Mouse (Mus musculus) neural tube, embryonic 12.5 days (tissue): ENCODE data around the gene Clk2. TPM values are rescaled to one million over a fixed set of nuclear protein-coding genes. Genes with fewer than 3 reads are reported as not detected.
"Not testable (repeated sequence)": the region's sequence is repeated elsewhere in the genome, so short reads cannot be mapped to it uniquely, and the experiment has no call there.

ENCODE experiments used
- ATAC-seq: fragments of 200-750 bp; cut with Nextera tagmentation; 2 replicates; pipeline ENCODE4 v1.8.0; 2017; ENCODE audit warnings: low read depth, mild to moderate bottlenecking, moderate TSS enrichment, moderate library complexity; ENCODE audit not compliant: low FRiP score
- H3K27ac ChIP-seq: fragments of 300-500 bp; sonication (generic); 2 replicates; pipeline ENCODE4 v1.5.1; 2016
- H3K27me3 ChIP-seq: fragments of 300-500 bp; sonication (generic); replicated peaks from 2 replicates; pipeline ENCODE4 v1.6.1; 2016; ENCODE audit warnings: mild to moderate bottlenecking
- H3K36me3 ChIP-seq: fragments of 300-500 bp; sonication (generic); 2 replicates; pipeline ENCODE4 v1.6.1; 2016; ENCODE audit warnings: mild to moderate bottlenecking
- H3K4me1 ChIP-seq: fragments of 300-500 bp; sonication (generic); 2 replicates; pipeline ENCODE4 v1.6.1; 2016
- H3K4me2 ChIP-seq: fragments of 300-500 bp; sonication (generic); replicated peaks from 2 replicates; pipeline ENCODE4 v1.6.1; 2016; ENCODE audit warnings: mild to moderate bottlenecking
- H3K4me3 ChIP-seq: fragments of 300-500 bp; sonication (generic); 2 replicates; pipeline ENCODE4 v1.5.1; 2016
- H3K9ac ChIP-seq: fragments of 300-500 bp; sonication (generic); 2 replicates; pipeline ENCODE4 v1.6.1; 2016; ENCODE audit warnings: mild to moderate bottlenecking
- H3K9me3 ChIP-seq: fragments of 300-500 bp; sonication (generic); 2 replicates; pipeline ENCODE4 v1.6.1; 2016; ENCODE audit warnings: mild to moderate bottlenecking
- WGBS: fragments of 180-500 bp; shearing (Covaris S2); methylation state at CpG from one replicate; pipeline ENCODE4 v1.1.7; 2016; 5-methylcytosine and 5-hydroxymethylcytosine counted together
- polyA plus RNA-seq: library from polyadenylated mRNA; unstranded; fragments of >200 nt; fragmentation: Nextera tagmentation; extraction: Ambion mirVana; gene quantifications from 2 replicates; pipeline ENCODE4 v1.2.1, GENCODE M21; 2016

Clk2 gene
- polyA plus RNA-seq, 1 experiment from 2014 or later: 43.0 TPM

DNA sequence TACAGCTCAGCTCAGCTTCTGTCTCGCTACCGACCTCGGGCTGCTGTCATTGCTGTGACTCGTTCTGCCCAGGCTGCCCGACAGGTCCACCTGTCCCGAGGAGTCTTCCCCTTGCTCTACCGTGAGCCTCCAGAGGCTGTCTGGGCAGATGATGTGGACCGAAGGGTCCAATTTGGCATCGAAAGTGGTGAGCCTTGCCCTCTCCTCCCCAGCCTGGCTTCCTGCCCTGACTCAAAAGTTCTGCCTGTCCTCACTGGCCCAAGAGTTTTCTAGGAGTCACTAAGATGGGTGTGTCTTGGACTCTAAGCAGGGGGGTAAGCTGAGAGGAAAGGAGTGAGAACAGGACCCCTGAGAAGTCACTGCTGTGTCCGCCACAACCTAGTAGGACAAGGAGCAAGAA is 19.8 kb upstream of the Clk2 start:
- peaks cover 14% of the 10 kb centered on the region for H3K4me1 ChIP-seq
- no peaks in the 10 kb centered on the region for H3K36me3 ChIP-seq
- ATAC-seq: no peak
- no peak overlapping the region for H3K4me3 ChIP-seq
- no peak overlapping the region for H3K4me2 ChIP-seq
- H3K9me3 ChIP-seq: no peaks in the 10 kb centered on the region
- peaks cover 28% of the 10 kb centered on the region for H3K27me3 ChIP-seq
- H3K27ac ChIP-seq: no peak overlapping the region
- 88% methylated on average over 10 of the region's 10 CpGs for WGBS
- no peak overlapping the region for H3K9ac ChIP-seq

DNA sequence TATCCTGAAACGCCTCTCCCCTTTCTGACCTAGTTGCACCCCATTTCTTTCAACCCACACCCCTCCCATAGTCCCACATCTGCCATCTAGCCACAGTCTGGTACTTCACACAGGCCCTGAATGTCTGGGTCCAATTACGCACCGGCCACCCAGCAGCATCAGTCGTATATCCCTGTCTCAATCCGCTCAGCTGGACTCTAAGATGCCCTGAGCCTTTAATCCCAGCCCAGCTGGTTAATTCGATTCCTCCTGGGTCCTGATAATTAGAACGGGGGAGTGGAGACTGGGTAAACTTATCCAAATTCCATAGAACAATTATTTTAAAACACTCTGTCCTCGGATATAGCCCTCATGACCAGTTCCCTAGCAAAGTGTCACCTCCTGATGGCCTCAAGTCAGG is 19.0 kb upstream of the Clk2 start:
- H3K9me3 ChIP-seq: no peaks in the 10 kb centered on the region
- 61% methylated on average over 8 of the region's 8 CpGs for WGBS
- H3K4me3 ChIP-seq: no peak overlapping the region
- no peak overlapping the region for H3K27ac ChIP-seq
- no peak overlapping the region for H3K9ac ChIP-seq
- peaks cover 3% of the 10 kb centered on the region; the same call in 1 of the 2 replicates for H3K36me3 ChIP-seq
- peaks cover 14% of the 10 kb centered on the region for H3K4me1 ChIP-seq
- no peak for ATAC-seq
- peaks cover 33% of the 10 kb centered on the region for H3K27me3 ChIP-seq
- no peak overlapping the region for H3K4me2 ChIP-seq

DNA sequence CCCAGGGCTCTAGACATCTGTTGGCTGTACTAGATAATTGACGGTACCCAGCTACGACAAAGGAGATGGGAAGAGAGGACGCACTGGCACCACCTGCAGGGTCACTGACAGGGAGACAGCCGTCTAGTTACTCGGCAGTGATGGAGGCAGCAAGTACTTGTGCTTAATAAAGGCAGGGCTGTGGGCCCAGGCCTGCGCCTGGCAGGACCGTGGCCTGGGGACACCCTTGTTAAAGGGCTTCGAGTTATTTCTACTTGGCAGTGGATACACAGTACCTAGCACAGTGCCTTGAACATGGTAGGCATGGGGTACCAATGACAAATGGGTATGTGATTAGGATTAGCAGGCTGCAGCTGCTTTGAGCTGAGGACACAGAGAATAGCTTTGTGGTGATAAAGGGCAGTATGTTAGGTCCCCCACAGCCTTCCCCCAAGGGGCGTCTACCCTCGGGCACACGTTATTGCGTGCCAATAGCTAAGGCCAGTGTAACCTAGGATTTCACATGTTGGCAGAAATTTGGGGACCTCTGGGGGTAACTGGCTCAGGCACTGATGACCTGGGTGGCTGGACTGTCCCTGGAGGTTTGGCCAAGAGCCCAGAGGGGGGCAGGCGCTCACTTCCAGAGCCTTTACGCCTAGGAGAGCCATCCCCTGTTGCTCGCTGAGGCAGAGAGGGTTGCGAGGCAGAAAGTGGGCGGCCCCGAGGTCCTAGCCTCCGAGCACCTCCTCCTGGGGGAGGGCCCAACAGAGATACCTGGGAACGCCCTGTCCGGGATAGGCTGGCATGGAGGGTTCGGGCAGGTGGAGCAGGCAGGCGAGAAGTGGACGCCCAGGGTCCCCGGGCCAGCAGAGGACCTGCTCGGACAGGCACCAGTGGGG is 17.3 kb upstream of the Clk2 start:
- WGBS: 20% methylated on average over 26 of the region's 26 CpGs
- no peak overlapping the region for H3K9ac ChIP-seq

DNA sequence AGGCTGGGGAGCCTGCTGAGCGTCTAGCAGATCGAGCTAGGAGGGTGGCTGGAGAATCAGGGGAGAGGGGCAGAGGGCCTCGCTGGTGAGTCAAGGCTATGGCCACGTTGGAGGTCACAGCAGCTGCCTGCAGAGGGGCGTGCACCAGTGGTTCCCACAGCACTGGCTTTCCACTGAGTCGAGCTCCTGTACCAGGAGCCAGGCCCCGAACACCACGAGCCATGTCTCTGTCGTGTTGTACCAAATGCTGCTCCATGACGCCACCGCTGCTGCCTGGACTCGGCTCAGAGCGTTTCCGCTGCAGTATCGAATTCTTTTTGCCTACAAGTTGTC is 16.6 kb upstream of the Clk2 start:
- H3K9me3 ChIP-seq: no peaks in the 10 kb centered on the region
- H3K4me3 ChIP-seq: no peak overlapping the region
- 9% methylated on average over 15 of the region's 15 CpGs for WGBS
- ATAC-seq: no peak
- H3K27me3 ChIP-seq: peaks cover 33% of the 10 kb centered on the region
- peak overlapping the region; percentile 40 for H3K4me2 ChIP-seq
- H3K4me1 ChIP-seq: peaks cover 14% of the 10 kb centered on the region
- H3K27ac ChIP-seq: no peak overlapping the region
- H3K9ac ChIP-seq: no peak overlapping the region
- peaks cover 4% of the 10 kb centered on the region; the same call in 1 of the 2 replicates for H3K36me3 ChIP-seq

More for the DNA sequence above, 17.3 kb upstream of the Clk2 start:
- H3K27me3 ChIP-seq: peaks cover 33% of the 10 kb centered on the region
- peaks cover 4% of the 10 kb centered on the region; the same call in 1 of the 2 replicates for H3K36me3 ChIP-seq
- peaks cover 14% of the 10 kb centered on the region for H3K4me1 ChIP-seq
- no peak overlapping the region for H3K27ac ChIP-seq
- H3K4me3 ChIP-seq: no peak overlapping the region
- 0 out of 2 replicates have a peak, but pooled peaks have one; percentile 19 for ATAC-seq
- peak overlapping the region; percentile 40 for H3K4me2 ChIP-seq
- H3K9me3 ChIP-seq: no peaks in the 10 kb centered on the region

DNA sequence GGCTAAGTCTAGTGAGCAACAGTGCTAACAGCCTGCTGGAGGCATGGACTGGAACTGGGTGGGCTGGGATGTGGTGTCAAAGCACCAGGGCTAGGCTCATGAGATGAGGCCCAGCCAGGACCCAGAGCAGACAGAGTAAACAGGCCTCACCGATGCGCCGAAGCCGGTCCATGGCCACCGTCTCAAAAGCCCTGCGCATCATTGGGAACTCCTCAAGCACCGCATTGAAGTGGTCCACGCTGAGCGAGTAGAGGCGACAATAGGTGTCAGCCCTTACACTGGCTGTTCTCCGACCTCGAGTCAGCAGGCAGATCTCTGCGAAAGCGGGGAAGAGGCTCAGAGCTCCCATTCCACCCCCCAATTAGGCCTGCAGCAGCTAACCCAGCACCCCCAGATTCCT is 16.0 kb upstream of the Clk2 start:
- no peak overlapping the region for H3K27ac ChIP-seq
- H3K36me3 ChIP-seq: peaks cover 4% of the 10 kb centered on the region; the same call in 1 of the 2 replicates
- no peak overlapping the region for H3K4me3 ChIP-seq
- 72% methylated on average over 14 of the region's 14 CpGs for WGBS
- peaks cover 14% of the 10 kb centered on the region for H3K4me1 ChIP-seq
- no peak for ATAC-seq
- H3K4me2 ChIP-seq: no peak overlapping the region
- no peak overlapping the region for H3K9ac ChIP-seq
- H3K27me3 ChIP-seq: peaks cover 33% of the 10 kb centered on the region
- no peaks in the 10 kb centered on the region for H3K9me3 ChIP-seq

DNA sequence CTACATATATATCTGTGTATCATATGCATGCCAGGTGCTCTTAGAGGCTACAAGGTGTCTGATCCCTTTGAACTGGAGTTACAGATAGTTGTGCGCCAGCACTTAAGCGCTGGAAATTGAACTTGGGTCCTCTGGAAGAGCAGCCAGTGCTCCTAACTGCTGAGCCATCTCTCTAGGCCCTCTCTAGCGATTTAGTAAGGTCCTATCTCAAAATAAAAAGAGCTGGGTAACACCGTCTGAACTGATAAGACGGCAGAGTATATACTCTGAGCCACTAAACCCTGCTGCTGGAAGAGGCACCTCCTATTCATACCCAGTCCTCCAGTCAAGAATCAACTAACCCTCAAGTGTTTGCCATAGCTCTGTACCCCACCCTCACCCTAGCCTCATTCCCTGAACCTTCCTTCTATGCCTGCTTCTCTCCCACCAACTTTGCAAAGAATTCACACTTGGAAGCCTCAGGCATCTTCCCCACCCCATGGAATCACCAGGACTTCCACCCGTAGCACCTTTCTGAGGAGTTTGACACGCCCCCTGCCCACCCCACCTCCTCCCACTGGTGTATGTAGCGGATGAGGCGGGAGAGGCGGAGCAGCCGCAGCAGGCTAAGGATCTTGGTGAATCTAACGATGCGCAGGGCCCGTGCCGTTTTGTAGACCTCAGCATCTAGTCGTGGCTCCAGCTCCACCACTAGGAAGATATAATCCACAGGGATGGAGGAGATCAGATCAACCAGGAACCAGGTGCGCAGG is 12.3 kb upstream of the Clk2 start:
- peaks cover 8% of the 10 kb centered on the region for H3K4me1 ChIP-seq
- no peak overlapping the region for H3K4me2 ChIP-seq
- no peak overlapping the region for H3K4me3 ChIP-seq
- H3K9me3 ChIP-seq: no peaks in the 10 kb centered on the region
- peaks cover 24% of the 10 kb centered on the region for H3K27me3 ChIP-seq
- H3K36me3 ChIP-seq: peaks cover 4% of the 10 kb centered on the region; the same call in 1 of the 2 replicates
- H3K27ac ChIP-seq: no peak overlapping the region
- no peak for ATAC-seq
- H3K9ac ChIP-seq: no peak overlapping the region
- 61% methylated on average over 17 of the region's 17 CpGs for WGBS

DNA sequence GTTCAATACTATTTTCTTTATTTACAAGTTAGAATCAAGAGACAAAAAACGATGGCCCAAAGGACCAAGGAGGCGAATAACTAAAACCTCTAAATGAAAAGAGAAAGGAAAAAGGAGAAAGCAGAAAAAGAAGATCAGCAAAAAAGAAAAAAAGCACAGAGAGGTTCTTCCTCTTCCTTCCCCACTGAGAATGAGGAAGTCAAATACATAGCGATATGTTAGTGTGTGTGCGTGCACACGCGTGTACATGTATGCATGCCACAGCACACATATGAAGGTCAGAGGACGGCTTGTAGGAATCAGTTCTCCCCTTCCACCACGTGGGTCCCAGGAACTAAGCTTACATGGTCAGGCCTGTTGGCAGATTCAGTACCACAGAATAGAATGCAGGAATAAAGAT is 7.6 kb upstream of the Clk2 start:
- no peak overlapping the region for H3K4me3 ChIP-seq
- H3K36me3 ChIP-seq: no peaks in the 10 kb centered on the region; the same call in 1 of the 2 replicates
- no peaks in the 10 kb centered on the region for H3K27me3 ChIP-seq
- no peak overlapping the region for H3K27ac ChIP-seq
- no peaks in the 10 kb centered on the region for H3K9me3 ChIP-seq
- no peak overlapping the region for H3K9ac ChIP-seq
- WGBS: 86% methylated on average over 8 of the region's 8 CpGs
- H3K4me1 ChIP-seq: peaks cover 17% of the 10 kb centered on the region
- H3K4me2 ChIP-seq: no peak overlapping the region
- no peak for ATAC-seq

DNA sequence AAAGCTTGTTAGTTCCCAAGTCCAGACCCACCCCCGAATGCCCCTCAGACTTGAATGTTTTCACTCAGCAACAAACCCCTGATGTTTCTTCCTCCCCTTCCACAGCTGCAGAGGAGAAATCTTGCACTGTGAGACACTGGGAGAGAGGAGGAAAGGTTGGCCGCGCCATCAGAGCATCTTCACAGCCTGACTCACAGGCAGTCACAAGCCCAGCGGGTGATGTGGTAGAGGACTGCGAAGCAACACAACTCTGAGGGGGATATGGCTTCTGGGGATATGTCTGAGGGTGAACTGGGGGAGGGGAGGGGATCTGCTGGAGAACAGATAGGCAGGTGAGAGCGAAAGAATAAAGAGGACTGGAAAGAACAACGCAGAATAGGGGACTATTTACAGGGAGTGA is 5.9 kb upstream of the Clk2 start:
- H3K36me3 ChIP-seq: no peaks in the 10 kb centered on the region
- no peak overlapping the region for H3K27ac ChIP-seq
- WGBS: 27% methylated on average over 7 of the region's 7 CpGs
- H3K9ac ChIP-seq: peak overlapping the region; percentile 67
- no peaks in the 10 kb centered on the region for H3K27me3 ChIP-seq
- ATAC-seq: no peak
- H3K4me1 ChIP-seq: peaks cover 17% of the 10 kb centered on the region
- H3K4me3 ChIP-seq: peak overlapping the region; percentile 65
- H3K4me2 ChIP-seq: peak overlapping the region; percentile 92
- no peaks in the 10 kb centered on the region for H3K9me3 ChIP-seq

DNA sequence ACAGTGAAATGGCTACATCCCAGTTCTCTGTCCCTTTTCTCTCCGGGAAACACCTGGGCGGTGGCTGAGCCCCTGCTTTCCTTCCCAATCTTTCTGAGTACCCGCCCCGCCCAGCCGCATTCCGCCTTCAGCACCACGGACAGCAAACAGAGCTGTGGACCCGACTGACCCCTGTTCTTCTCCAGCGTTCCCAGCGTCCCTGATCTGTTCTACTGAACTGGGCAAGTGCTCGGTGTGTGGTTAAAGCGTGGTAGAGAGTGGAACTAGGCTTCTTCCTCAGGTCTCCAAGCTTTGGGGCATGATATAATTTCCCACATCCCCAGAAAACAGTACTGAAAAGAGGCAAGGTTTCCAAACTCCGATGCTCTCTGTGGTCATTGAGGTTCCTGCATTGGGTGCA is 5.4 kb upstream of the Clk2 start:
- Histone ChIP-seq H3K4me3 (peak overlapping the region; percentile 65), H3K9me3 (no peaks in the 10 kb centered on the region), H3K27me3 (no peaks in the 10 kb centered on the region), H3K4me2 (peak overlapping the region; percentile 92), H3K4me1 (peaks cover 22% of the 10 kb centered on the region), H3K9ac (peak overlapping the region; percentile 67), H3K27ac (no peak overlapping the region), H3K36me3 (no peaks in the 10 kb centered on the region)
- WGBS: 0% methylated on average over 13 of the region's 13 CpGs
- ATAC-seq: peak; percentile 31; the same call in 1 of the 2 replicates

DNA sequence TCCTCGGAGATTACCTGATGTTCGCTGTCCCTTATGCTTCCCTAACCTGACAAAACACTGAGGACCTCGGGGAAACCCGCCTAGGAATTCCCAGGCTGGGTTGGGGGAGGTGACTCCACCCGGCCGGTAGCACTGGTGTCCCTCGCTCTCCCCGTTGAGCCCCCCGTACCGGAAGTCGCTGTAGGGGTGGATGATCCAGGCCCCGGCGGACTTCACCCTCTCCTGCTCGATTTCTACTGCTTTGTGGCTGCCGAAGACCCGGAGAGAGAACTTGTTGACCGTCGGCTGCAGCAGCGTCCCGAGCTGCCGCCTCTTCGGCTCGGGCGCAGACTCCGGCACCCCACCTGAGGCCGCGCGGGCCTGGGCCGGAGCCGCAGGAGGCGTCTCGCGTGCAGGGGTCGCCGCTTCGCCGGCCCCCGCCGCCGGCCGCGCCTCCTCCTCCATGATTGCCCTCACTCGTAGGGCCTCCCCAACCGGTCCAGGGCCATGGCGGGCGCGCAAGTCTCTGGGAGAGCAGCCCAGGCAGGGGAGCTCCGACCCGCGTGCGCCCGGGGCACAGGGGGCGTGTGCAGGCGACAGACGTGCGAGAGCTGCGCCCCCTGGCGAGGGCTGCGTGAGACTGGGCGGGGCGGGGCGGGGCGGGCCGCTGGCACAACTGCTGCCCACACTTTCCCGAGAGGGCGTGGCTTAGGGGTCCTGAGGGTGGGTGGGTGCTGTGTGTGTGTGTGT is 4.8 kb upstream of the Clk2 start, which contains the start of gene Hcn3:
Hcn3 (minus strand) TSS at position 581 of the 729 bp plus-strand sequence.
- Histone ChIP-seq H3K36me3 (no peaks in the 10 kb centered on the region), H3K27me3 (no peaks in the 10 kb centered on the region), H3K4me2 (peak within 1 kb of the TSS; percentile 92), H3K9ac (peak within 1 kb of the TSS; percentile 67), H3K4me3 (peak within 1 kb of the TSS; percentile 65), H3K4me1 (peaks cover 23% of the 10 kb centered on the region), H3K27ac (no peak within 1 kb of the TSS), H3K9me3 (no peaks in the 10 kb centered on the region)
- WGBS: under 1% methylated on average over 66 of the region's 66 CpGs
- ATAC-seq: peak; percentile 81

DNA sequence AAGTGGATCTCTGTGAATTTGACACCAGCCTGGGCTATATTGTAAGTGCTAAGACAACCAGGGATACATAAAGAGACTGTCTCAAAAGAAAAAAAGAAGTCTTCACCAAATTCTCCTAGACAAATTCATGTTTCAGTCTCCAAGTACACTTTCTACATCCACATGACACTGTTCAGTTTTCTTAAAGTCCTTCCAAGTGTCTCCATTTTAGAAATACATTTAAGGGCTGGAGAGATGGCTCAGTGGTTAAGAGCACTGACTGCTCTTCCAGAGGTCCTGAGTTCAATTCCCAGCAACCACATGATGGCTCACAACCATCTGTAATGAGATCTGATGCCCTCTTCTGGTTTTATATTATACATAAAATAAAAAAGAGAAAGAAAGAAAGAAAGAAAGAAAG is 3.4 kb upstream of the Clk2 start:
- H3K36me3 ChIP-seq, H3K9me3 ChIP-seq, H3K27me3 ChIP-seq, H3K4me3 ChIP-seq, H3K27ac ChIP-seq, H3K4me2 ChIP-seq, ATAC-seq, H3K9ac ChIP-seq: not testable (repeated sequence)
- peaks cover 32% of the 10 kb centered on the region for H3K4me1 ChIP-seq

DNA sequence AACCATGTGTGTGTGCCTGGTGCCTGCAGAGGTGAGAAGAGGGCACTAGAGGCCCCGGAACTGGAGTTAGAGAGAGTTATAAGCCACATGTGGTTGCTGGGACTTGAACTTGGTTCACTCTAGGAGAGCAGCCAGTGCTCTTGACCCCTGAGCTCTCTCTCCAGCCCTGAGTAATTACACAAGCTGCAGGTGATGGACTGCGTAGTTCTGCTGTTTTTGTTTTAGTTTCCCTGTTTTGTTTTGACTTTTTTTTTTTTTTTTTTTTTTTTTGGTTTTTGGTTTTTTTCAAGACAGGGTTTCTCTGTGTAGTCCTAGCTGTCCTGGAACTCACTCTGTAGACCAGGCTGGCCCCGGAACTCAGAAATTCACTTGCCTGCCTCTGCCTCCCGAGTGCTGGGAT is 2.8 kb upstream of the Clk2 start:
- Histone ChIP-seq H3K9ac (no peak overlapping the region), H3K36me3 (peaks cover under 1% of the 10 kb centered on the region), H3K27me3 (no peaks in the 10 kb centered on the region), H3K4me3 (no peak overlapping the region), H3K27ac (no peak overlapping the region), H3K4me1 (peaks cover 34% of the 10 kb centered on the region), H3K4me2 (no peak overlapping the region), H3K9me3 (no peaks in the 10 kb centered on the region)
- WGBS: 80% methylated on average over 4 of the region's 4 CpGs
- ATAC-seq: no peak
